Mouse (Mus musculus): ENCODE results near the gene Zdhhc22.
A peak's percentile ranks its signal among the peaks of the same experiment; 100 is the strongest.

Zdhhc22 gene

GRCm38 (mm10) chr12:86932575-86932952 is 57.7 kb downstream of the Zdhhc22 start:
- peak; percentile 60 to 92 for DNase-seq

- DNase-seq, result peak; percentile 80 to 96
Observed at GRCm38 (mm10) chr12:86931919-86932574, 58.2 kb downstream of the Zdhhc22 start.

- DNase-seq, result peak in 1 of 2 experiments; percentile 54
Observed at GRCm38 (mm10) chr12:86930934-86931729, 59.1 kb downstream of the Zdhhc22 start.

All from kidney, postnatal 25 days (tissue).